Mouse (Mus musculus) megakaryocyte, embryonic 14.5 days (primary cell): ENCODE data around the gene Rgl3. TPM values are rescaled to one million over a fixed set of nuclear protein-coding genes. Genes with fewer than 3 reads are reported as not detected.
A peak's percentile ranks its signal among the peaks of the same experiment; 100 is the strongest.

ENCODE experiments used
- H3K27me3 ChIP-seq: replicated peaks from 2 replicates; pipeline ENCODE3; 2012; ENCODE audit warnings: inconsistent platforms
- H3K36me3 ChIP-seq: replicated peaks from 2 replicates; pipeline ENCODE3; 2012; ENCODE audit warnings: low read length, inconsistent platforms, mixed read lengths
- H3K4me1 ChIP-seq: 2 replicates; pipeline ENCODE4 v1.6.1; 2012; ENCODE audit warnings: inconsistent platforms
- H3K4me3 ChIP-seq: replicated peaks from 2 replicates; pipeline ENCODE3; 2012; ENCODE audit warnings: moderate library complexity, mild to moderate bottlenecking, inconsistent platforms
- H3K9me3 ChIP-seq: 2 replicates; pipeline ENCODE4 v1.6.1; 2012; ENCODE audit warnings: inconsistent platforms
- FLI1 ChIP-seq: IDR thresholded peaks from 2 replicates; pipeline ENCODE4 v1.6.1; 2012; ENCODE audit warnings: low read length, inconsistent platforms, mixed read lengths
- GATA1 ChIP-seq: IDR thresholded peaks from 3 replicates; pipeline ENCODE4 v1.6.1; 2012; ENCODE audit warnings: mixed read lengths, low read length, inconsistent platforms, borderline replicate concordance
- polyA plus RNA-seq: library from polyadenylated mRNA; stranded (reverse); fragments of >175 nt; gene quantifications from 2 replicates; pipeline ENCODE4 v1.2.3, GENCODE M21; 2012; ENCODE audit warnings: low replicate concordance; ENCODE audit not compliant: insufficient read depth

Rgl3 gene
- polyA plus RNA-seq, 1 experiment = 2.2 TPM

GRCm38 (mm10) chr9:21925506-21925905 is 63.7 kb downstream of the Rgl3 start:
- H3K27me3 ChIP-seq = peaks cover 3% of the 10 kb centered on the region
- peaks cover 4% of the 10 kb centered on the region; the same call in 1 of the 2 replicates for H3K9me3 ChIP-seq
- no peak for TF ChIP-seq GATA1
- no peak for TF ChIP-seq FLI1
- no peak overlapping the region for H3K4me3 ChIP-seq
- H3K36me3 ChIP-seq = peaks cover 15% of the 10 kb centered on the region
- peaks cover 68% of the 10 kb centered on the region for H3K4me1 ChIP-seq

GRCm38 (mm10) chr9:21925034-21925433 is 64.2 kb downstream of the Rgl3 start:
- Histone ChIP-seq H3K4me1 (peaks cover 69% of the 10 kb centered on the region), H3K9me3 (peaks cover 4% of the 10 kb centered on the region; the same call in 1 of the 2 replicates), H3K36me3 (peaks cover 15% of the 10 kb centered on the region), H3K27me3 (peaks cover 3% of the 10 kb centered on the region), H3K4me3 (no peak overlapping the region)
- TF ChIP-seq GATA1 (no peak), FLI1 (no peak)

DNA sequence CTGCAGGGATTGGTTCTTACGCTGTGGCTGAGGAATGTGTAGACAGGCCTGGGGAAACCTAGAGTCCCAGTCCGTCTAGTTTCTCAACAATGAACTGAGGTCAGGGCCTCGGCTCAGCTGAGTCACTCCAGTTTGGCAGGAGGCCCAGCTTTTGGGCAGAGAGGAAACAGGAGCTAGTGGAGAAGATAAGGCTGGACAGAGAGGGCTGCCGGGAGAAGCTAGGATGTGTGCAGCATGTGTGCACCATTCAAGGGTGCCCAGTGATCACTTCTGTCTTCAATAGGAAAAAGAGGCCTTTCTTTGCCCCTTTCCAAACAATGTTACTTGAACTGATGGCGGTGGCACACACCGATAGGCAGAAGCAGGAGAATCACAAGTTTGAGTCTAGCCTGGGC is 65.2 kb downstream of the Rgl3 start:
- H3K4me1 ChIP-seq = peaks cover 69% of the 10 kb centered on the region
- TF ChIP-seq FLI1 = no peak; the same call in 1 of the 2 replicates
- peak; percentile 91; the same call in 2 of the 3 replicates for TF ChIP-seq GATA1
- H3K36me3 ChIP-seq = peaks cover 15% of the 10 kb centered on the region
- H3K27me3 ChIP-seq = no peaks in the 10 kb centered on the region
- peak overlapping the region; percentile 73 for H3K4me3 ChIP-seq
- no peaks in the 10 kb centered on the region for H3K9me3 ChIP-seq

DNA sequence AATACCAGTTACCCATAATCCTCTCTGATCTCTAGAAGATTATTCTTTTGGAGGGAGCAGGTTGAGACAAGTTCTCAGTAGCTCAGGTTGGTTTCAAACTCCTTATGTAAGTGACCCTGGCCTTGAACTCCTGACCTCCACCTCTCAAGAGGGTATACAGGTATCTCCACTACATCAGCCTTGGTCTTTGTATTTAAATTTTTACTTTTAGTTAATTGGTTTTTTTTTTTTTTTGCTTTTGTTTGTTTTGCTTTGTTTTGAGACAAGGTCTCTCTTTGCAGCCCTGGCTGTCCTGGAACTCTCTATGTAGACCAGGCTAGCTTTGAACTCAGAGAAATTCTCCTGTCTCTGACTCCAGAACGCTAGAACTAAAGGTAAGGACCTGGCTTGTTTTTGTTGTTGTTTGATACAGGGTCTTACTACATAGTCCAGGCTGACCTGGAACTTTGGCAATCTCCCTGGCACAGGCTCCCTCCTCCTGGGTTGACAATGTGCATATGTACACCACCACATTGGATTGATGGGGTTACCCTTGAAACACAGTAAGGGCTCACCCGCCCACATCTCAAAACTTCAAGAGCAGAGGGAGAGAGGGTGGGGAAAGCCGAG is 65.7 kb downstream of the Rgl3 start:
- H3K27me3 ChIP-seq = no peaks in the 10 kb centered on the region
- H3K4me1 ChIP-seq = peaks cover 73% of the 10 kb centered on the region
- H3K9me3 ChIP-seq = no peaks in the 10 kb centered on the region
- peaks cover 15% of the 10 kb centered on the region for H3K36me3 ChIP-seq
- H3K4me3 ChIP-seq = peak overlapping the region; percentile 73
- TF ChIP-seq FLI1 (no peak), GATA1 (no peak)

DNA sequence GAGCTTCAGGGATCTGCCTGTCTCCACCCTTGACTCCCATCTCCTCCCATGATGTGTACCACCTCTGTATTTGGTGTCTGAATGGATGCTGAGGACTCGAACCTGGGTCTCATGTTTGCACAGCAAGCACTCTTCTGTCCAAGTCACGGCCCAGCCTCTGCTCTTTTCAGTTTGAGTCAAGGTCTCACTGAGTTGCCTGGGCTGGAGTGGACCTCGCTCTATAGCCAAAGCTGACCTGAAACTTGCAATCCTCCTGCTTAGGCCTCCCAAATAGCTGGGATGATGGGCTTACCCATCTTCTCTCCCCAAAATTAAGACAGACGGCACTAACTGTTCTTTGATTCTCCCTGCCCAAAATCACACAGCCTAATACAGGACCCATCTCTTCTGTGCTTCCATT is 66.2 kb downstream of the Rgl3 start:
- Histone ChIP-seq H3K36me3 (peaks cover 15% of the 10 kb centered on the region), H3K4me3 (no peak overlapping the region), H3K4me1 (peaks cover 79% of the 10 kb centered on the region), H3K9me3 (no peaks in the 10 kb centered on the region), H3K27me3 (no peaks in the 10 kb centered on the region)
- TF ChIP-seq FLI1 (no peak), GATA1 (no peak)

Other genes with a start within 250 kb of the Rgl3 start
- gene Spc24, start 229.1 kb downstream of the Rgl3 start, polyA plus RNA-seq = 19.2 and 58.4 TPM in 2 replicates
- 0.51 TPM in 1 of 2 replicates, not detected in the other for gene Kank2, start 190.7 kb downstream of the Rgl3 start, polyA plus RNA-seq
- not detected in 2 replicates for gene Angptl8, start 153.9 kb downstream of the Rgl3 start, polyA plus RNA-seq
- gene Dock6, start 136.8 kb downstream of the Rgl3 start, polyA plus RNA-seq = 1.1 and 3.0 TPM in 2 replicates
- gene Rab3d, start 71.3 kb downstream of the Rgl3 start, polyA plus RNA-seq = 1.7 and 4.9 TPM in 2 replicates
- gene Ccdc159, start 62.0 kb downstream of the Rgl3 start, polyA plus RNA-seq = 0.67 and 4.8 TPM in 2 replicates
- gene Tmem205, start 61.9 kb downstream of the Rgl3 start, polyA plus RNA-seq = 33.0 and 55.9 TPM in 2 replicates
- 3.1 and 6.4 TPM in 2 replicates for gene Plppr2, start 52.4 kb downstream of the Rgl3 start, polyA plus RNA-seq
- gene Swsap1, start 33.7 kb downstream of the Rgl3 start, polyA plus RNA-seq = 3.9 and 5.9 TPM in 2 replicates
- 171 and 223 TPM in 2 replicates for gene Epor, start 25.9 kb downstream of the Rgl3 start, polyA plus RNA-seq
- 0.18 TPM in 1 of 2 replicates, not detected in the other for gene Ccdc151, start 13.2 kb upstream of the Rgl3 start, polyA plus RNA-seq
- 194 and 215 TPM in 2 replicates for gene Prkcsh, start 13.4 kb upstream of the Rgl3 start, polyA plus RNA-seq
- 0.21 TPM in 1 of 2 replicates, not detected in the other for gene Elavl3, start 62.6 kb upstream of the Rgl3 start, polyA plus RNA-seq
- not detected in 2 replicates for gene Gm49318, start 81.8 kb upstream of the Rgl3 start, polyA plus RNA-seq
- gene Zfp653, start 81.9 kb upstream of the Rgl3 start, polyA plus RNA-seq = 10.8 and 17.6 TPM in 2 replicates
- gene Ecsit, start 96.0 kb upstream of the Rgl3 start, polyA plus RNA-seq = 7.2 and 16.8 TPM in 2 replicates
- gene Cnn1, start 109.8 kb upstream of the Rgl3 start, polyA plus RNA-seq = not detected in 2 replicates
- 75.4 and 147 TPM in 2 replicates for gene Elof1, start 127.7 kb upstream of the Rgl3 start, polyA plus RNA-seq
- 7.4 and 23.8 TPM in 2 replicates for gene Acp5, start 146.3 kb upstream of the Rgl3 start, polyA plus RNA-seq
- gene Pigyl, start 167.4 kb upstream of the Rgl3 start, polyA plus RNA-seq = 28.4 TPM in 1 of 2 replicates, not detected in the other
- gene Zfp872, start 198.6 kb upstream of the Rgl3 start, polyA plus RNA-seq = not detected in 2 replicates
- gene Zfp809, start 236.3 kb upstream of the Rgl3 start, polyA plus RNA-seq = 2.1 and 3.1 TPM in 2 replicates